Mouse (Mus musculus): ENCODE results near the gene Vps53.

DNA sequence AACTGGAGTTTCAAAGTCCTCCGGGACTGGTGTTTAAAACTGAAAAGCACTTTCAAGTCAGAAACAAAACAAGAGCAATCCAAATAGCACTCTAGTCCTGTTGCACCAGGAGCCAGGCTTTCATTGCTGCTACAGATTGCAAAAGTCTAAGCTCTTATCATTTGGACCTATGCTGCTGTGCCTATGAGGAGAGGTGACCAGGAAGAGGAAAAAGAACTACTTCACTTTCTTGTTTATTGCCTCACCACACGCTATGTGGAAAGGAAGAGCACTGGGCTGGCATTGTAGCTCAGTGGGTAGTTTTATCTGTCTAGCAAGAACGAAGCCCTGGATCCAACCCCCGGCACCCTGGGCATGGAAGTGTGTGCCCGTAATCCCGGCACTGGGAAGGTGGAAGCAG lies 146.1 kb downstream of the Vps53 start:
- no peak for TF ChIP-seq CTCF (IDR thresholded peaks at IDR 0.05; ENCODE audit: low read depth, low read length)
- TF ChIP-seq POLR2A (IDR thresholded peaks at IDR 0.05; ENCODE audit: extremely low read depth, insufficient read depth, low read length) = no peak
